Mouse (Mus musculus) embryonic fibroblast, embryonic 13.5 days (primary cell): ENCODE measurements around the gene Agfg2.

ENCODE experiments used
- CTCF ChIP-seq: IDR thresholded peaks from 2 replicates; pipeline ENCODE4 v1.5.1; 2011; ENCODE audit warnings: mild to moderate bottlenecking, control low read depth, low read length, moderate library complexity, borderline replicate concordance; ENCODE audit not compliant: insufficient read depth
- POLR2A ChIP-seq: IDR thresholded peaks from 2 replicates; pipeline ENCODE4 v1.6.1; 2011; ENCODE audit warnings: low read depth, mild to moderate bottlenecking, control low read depth, low read length, moderate library complexity

- TF ChIP-seq CTCF (no peak), POLR2A (peak; percentile 40; the same call in 1 of the 2 replicates)
These were observed 38.9 kb downstream of the Agfg2 start, which contains the start of gene Irs3 for GRCm38 (mm10) chr5:137645652-137646091.
